Mouse (Mus musculus): ENCODE data around the gene 9930111J21Rik2. TPM values are rescaled to one million over a fixed set of nuclear protein-coding genes. Genes with fewer than 3 reads are reported as not detected.

Gene 9930111J21Rik2
- polyA plus RNA-seq, 1 experiment from 2014 or later, result 0.29 TPM

DNA sequence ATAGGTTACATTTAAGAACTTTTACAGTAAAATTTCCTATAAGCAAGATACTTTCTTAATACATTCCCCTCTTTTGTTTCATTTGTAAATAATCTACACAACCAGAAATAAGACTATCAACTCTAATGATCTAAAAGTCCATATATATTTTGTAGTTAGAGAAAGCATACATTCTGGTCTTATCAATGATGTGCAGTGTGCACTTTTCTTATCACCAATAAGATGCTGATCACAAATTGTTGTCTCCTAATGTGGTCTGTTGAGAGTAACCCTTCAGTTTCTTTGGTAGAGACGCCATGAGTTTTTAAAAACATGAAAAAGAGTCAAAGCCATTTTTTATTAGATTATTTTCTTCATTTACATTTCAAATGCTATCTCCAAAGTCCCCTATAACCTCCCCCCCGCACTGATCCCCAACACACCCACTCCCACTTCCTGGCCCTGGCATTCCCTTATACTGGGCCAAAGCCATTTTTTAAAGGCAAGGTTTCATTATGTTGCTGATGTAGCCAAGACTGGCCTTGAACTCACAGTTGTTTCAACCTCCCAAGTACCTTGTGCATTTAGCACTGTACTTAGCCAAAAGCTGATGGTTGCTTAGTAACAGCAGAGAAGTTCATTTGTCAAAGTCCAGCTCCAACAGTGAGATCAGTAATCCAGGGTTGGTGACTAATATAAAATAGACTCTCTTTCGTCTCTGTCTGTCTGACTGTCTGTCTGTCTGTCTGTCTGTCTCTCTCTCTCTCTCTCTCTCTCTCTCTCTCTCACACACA lies 38.9 kb upstream of the 9930111J21Rik2 start:
- Histone ChIP-seq H3K4me1 (ENCODE audit: control insufficient read depth, insufficient read depth, low read depth, low read length) (no peaks in the 10 kb centered on the region), H3K27ac (ENCODE audit: low read depth, low read length) (no peak overlapping the region), H3K4me2 (ENCODE audit: low read length) (no peak overlapping the region), H3K9me3 (ENCODE audit: control insufficient read depth, low read length) (no peaks in the 10 kb centered on the region), H3K9ac (ENCODE audit: low read depth, low read length) (no peak overlapping the region), H3K27me3 (replicated peaks; ENCODE audit: control insufficient read depth, insufficient read depth, low read length) (no peaks in the 10 kb centered on the region), H3K36me3 (ENCODE audit: control insufficient read depth, insufficient read depth, low read length) (no peaks in the 10 kb centered on the region), H3K4me3 (ENCODE audit: low read length) (no peak overlapping the region)
- 82% methylated on average over 3 of the region's 3 CpGs for WGBS
- no peak for ATAC-seq

DNA sequence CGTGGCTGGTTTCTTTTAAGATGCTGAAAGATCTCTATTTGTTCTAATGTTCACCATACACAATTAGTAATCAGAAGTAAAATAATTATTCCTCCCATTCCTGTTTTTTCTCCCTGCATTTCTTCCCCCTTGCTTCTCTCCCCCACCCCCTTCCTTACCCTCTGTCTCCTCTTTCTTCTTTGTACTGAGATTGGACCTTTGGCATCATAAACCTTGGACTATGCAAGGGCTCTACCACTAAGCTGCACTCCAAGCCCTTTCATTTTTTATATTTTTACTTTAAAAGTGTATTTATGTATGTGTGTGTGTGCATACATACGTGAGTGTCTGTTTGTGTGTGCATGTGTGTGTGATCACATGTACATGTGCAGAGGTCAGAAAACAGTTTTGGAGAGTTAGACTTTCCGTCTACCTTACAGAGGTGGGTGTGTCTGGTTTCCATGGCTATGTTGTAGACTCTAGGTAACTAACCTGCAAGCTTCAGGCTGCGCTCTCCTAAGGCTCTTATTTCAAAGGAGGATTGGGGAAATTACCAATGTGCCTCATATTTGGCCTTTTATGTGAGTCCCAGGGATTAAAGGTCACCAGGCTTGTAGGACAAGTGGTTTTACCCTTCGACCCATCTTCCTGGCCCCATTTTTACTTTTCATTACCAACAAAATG lies 38.1 kb upstream of the 9930111J21Rik2 start:
- no peaks in the 10 kb centered on the region for H3K27me3 ChIP-seq (replicated peaks; ENCODE audit: control insufficient read depth, insufficient read depth, low read length)
- no peaks in the 10 kb centered on the region for H3K4me1 ChIP-seq (ENCODE audit: control insufficient read depth, insufficient read depth, low read depth, low read length)
- no peaks in the 10 kb centered on the region for H3K9me3 ChIP-seq (ENCODE audit: control insufficient read depth, low read length)
- no peaks in the 10 kb centered on the region for H3K36me3 ChIP-seq (ENCODE audit: control insufficient read depth, insufficient read depth, low read length)
- 94% methylated on average over 5 of the region's 5 CpGs for WGBS
- no peak overlapping the region for H3K9ac ChIP-seq (ENCODE audit: low read depth, low read length)
- no peak overlapping the region for H3K4me3 ChIP-seq (ENCODE audit: low read length)
- no peak overlapping the region for H3K27ac ChIP-seq (ENCODE audit: low read depth, low read length)
- H3K4me2 ChIP-seq (ENCODE audit: low read length), result no peak overlapping the region
- ATAC-seq, result no peak

DNA sequence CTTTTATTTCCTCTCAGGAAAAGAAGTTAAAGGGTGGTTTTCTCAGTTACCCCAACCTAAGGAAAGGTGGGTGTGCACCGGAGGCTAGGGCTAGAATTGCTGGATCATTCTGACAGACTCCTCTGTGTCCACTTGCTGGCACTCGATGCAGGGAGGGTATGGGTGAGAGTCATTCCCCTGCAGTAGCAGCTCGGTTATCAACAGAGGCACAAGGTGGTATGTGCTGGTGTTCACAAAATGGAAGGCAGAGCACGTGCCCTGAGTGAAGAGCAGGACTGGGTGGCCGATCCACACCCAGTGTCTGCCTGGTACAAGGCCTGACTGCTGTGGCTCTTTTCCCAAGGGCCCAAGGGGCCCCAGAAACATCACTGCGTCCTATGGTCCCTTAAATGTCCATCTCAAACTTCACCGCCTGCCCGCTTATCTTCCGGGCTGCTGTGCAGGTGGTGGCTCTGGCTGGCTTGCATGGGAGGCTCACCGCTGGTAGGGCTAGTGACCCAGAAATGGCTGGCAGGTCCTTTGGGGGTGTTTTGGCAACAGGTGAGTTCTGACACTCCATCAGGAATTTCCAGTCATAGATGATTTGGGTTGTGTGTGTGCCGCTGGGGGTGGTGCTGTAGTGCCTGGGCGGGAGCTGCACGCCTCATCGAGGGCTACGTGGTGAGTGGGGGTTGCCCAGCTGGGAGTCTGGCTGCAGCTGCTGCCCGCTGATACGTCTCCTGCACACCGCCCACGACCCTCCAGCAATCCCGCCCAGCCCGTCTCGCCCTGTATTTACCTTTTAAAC lies 37.0 kb upstream of the 9930111J21Rik2 start:
- H3K4me2 ChIP-seq (ENCODE audit: low read length), result peak overlapping the region; percentile 40
- WGBS, result 41% methylated on average over 22 of the region's 22 CpGs

DNA sequence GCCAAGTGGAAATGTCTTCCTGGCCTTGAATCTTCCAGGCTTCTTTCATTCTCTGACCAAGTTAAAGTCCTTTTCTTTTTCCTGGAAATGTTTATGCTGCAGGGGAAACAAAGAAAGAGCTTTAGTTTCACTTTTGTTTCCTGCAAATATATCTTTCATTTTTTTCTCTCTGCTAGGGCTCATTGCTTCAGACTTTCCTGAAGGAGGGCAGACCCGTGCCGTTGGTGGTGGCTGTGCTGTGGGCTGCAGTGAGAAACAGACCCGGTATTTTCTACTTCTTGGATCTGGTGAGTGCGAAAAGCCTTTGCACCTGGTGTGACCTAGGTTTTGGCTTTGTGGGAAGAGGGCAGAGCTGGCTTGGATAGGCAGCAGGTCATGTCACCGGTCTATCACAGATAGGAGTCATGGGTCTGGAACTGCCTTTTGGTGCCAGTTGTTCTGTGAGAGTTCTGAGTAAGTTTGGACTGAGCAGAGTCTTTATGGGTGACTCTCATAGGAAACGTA lies 35.9 kb upstream of the 9930111J21Rik2 start:
- H3K9me3 ChIP-seq (ENCODE audit: control insufficient read depth, low read length), result no peaks in the 10 kb centered on the region
- ATAC-seq, result no peak
- 74% methylated on average over 6 of the region's 6 CpGs for WGBS

More for the DNA sequence above, 37.0 kb upstream of the 9930111J21Rik2 start:
- H3K4me3 ChIP-seq (ENCODE audit: low read length), result no peak overlapping the region
- H3K9me3 ChIP-seq (ENCODE audit: control insufficient read depth, low read length), result no peaks in the 10 kb centered on the region
- H3K27me3 ChIP-seq (replicated peaks; ENCODE audit: control insufficient read depth, insufficient read depth, low read length), result no peaks in the 10 kb centered on the region
- H3K9ac ChIP-seq (ENCODE audit: low read depth, low read length), result no peak overlapping the region
- ATAC-seq, result no peak
- H3K36me3 ChIP-seq (ENCODE audit: control insufficient read depth, insufficient read depth, low read length), result no peaks in the 10 kb centered on the region
- H3K4me1 ChIP-seq (ENCODE audit: control insufficient read depth, insufficient read depth, low read depth, low read length), result no peaks in the 10 kb centered on the region
- no peak overlapping the region for H3K27ac ChIP-seq (ENCODE audit: low read depth, low read length)

DNA sequence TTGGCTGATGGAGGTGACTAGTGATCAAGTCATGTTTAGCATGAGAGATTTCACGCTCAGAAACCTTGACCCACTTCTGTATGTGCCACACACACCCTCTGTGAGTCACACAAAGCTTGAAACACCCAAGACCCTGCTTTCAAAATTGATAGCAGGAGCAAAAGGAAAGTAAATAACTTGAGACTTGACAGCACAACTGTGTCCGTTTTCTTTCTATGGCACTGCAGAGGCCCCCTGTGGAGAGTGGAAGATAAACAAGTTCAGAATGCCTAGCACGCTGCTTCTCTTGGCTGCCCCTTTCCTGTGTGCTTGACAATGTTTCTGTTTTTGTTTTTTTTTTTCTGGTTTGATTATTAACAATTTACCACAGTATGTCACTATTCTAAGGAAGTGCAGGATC lies 33.8 kb upstream of the 9930111J21Rik2 start:
- Histone ChIP-seq H3K36me3 (ENCODE audit: control insufficient read depth, insufficient read depth, low read length) (no peaks in the 10 kb centered on the region), H3K27ac (ENCODE audit: low read depth, low read length) (no peak overlapping the region), H3K9me3 (ENCODE audit: control insufficient read depth, low read length) (no peaks in the 10 kb centered on the region), H3K9ac (ENCODE audit: low read depth, low read length) (no peak overlapping the region), H3K4me2 (ENCODE audit: low read length) (no peak overlapping the region), H3K27me3 (replicated peaks; ENCODE audit: control insufficient read depth, insufficient read depth, low read length) (no peaks in the 10 kb centered on the region), H3K4me3 (ENCODE audit: low read length) (no peak overlapping the region), H3K4me1 (ENCODE audit: control insufficient read depth, insufficient read depth, low read depth, low read length) (no peaks in the 10 kb centered on the region)
- WGBS, result 36% methylated on average over 3 of the region's 3 CpGs
- no peak for ATAC-seq

More for the DNA sequence above, 35.9 kb upstream of the 9930111J21Rik2 start:
- no peak overlapping the region for H3K9ac ChIP-seq (ENCODE audit: low read depth, low read length)
- H3K4me1 ChIP-seq (ENCODE audit: control insufficient read depth, insufficient read depth, low read depth, low read length), result no peaks in the 10 kb centered on the region
- no peak overlapping the region for H3K27ac ChIP-seq (ENCODE audit: low read depth, low read length)
- H3K4me2 ChIP-seq (ENCODE audit: low read length), result no peak overlapping the region
- H3K27me3 ChIP-seq (replicated peaks; ENCODE audit: control insufficient read depth, insufficient read depth, low read length), result no peaks in the 10 kb centered on the region
- no peak overlapping the region for H3K4me3 ChIP-seq (ENCODE audit: low read length)
- no peaks in the 10 kb centered on the region for H3K36me3 ChIP-seq (ENCODE audit: control insufficient read depth, insufficient read depth, low read length)

DNA sequence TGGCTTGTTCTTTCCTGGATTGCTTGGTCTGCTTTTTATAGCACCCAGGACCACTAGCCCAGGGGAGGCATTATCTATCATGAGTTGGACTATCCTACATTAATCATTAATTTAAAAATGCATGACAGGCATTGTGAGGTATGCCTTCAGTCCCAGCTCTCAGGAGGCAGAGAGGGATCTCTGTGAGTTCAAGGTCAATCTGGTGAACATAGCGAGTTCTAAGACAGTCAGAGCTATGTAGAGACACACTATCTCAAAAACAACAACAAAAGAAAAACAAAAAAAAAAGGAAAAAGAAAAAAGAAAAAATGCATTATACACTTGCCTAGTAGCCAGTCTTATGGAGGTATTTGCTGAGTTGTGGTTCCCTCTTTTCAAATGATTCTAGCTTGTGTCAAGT lies 33.3 kb upstream of the 9930111J21Rik2 start:
- no peak overlapping the region for H3K27ac ChIP-seq (ENCODE audit: low read depth, low read length)
- no peak overlapping the region for H3K4me3 ChIP-seq (ENCODE audit: low read length)
- H3K9ac ChIP-seq (ENCODE audit: low read depth, low read length), result no peak overlapping the region
- H3K9me3 ChIP-seq (ENCODE audit: control insufficient read depth, low read length), result no peaks in the 10 kb centered on the region
- no peaks in the 10 kb centered on the region for H3K27me3 ChIP-seq (replicated peaks; ENCODE audit: control insufficient read depth, insufficient read depth, low read length)
- no peaks in the 10 kb centered on the region for H3K36me3 ChIP-seq (ENCODE audit: control insufficient read depth, insufficient read depth, low read length)
- H3K4me1 ChIP-seq (ENCODE audit: control insufficient read depth, insufficient read depth, low read depth, low read length), result no peaks in the 10 kb centered on the region
- no peak for ATAC-seq
- no peak overlapping the region for H3K4me2 ChIP-seq (ENCODE audit: low read length)
- WGBS, result 82% methylated on average over 1 of the region's 1 CpGs

DNA sequence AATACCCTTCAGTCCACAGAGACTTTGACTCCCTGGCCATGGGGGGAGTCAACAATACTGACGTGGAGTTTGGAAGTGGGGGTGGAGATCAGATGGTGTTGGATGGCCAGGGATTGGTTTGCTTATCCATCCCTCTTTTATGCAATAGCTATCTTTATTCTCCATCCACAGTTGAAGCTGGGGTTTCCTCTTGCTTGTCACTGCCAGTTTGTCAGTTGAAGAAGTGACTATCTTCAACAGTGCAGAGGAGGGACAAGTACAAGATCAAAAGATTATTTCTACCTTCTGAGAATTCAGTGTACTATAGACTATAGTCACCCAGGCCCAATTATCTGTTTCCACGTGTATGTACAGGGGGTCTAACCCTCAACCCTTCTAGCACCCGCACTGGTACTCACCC lies 32.8 kb upstream of the 9930111J21Rik2 start:
- H3K27me3 ChIP-seq (replicated peaks; ENCODE audit: control insufficient read depth, insufficient read depth, low read length), result no peaks in the 10 kb centered on the region
- H3K27ac ChIP-seq (ENCODE audit: low read depth, low read length), result no peak overlapping the region
- no peak for ATAC-seq
- H3K36me3 ChIP-seq (ENCODE audit: control insufficient read depth, insufficient read depth, low read length), result no peaks in the 10 kb centered on the region
- WGBS, result 87% methylated on average over 3 of the region's 3 CpGs
- no peak overlapping the region for H3K9ac ChIP-seq (ENCODE audit: low read depth, low read length)
- no peak overlapping the region for H3K4me3 ChIP-seq (ENCODE audit: low read length)
- H3K4me1 ChIP-seq (ENCODE audit: control insufficient read depth, insufficient read depth, low read depth, low read length), result no peaks in the 10 kb centered on the region
- no peaks in the 10 kb centered on the region for H3K9me3 ChIP-seq (ENCODE audit: control insufficient read depth, low read length)
- no peak overlapping the region for H3K4me2 ChIP-seq (ENCODE audit: low read length)

DNA sequence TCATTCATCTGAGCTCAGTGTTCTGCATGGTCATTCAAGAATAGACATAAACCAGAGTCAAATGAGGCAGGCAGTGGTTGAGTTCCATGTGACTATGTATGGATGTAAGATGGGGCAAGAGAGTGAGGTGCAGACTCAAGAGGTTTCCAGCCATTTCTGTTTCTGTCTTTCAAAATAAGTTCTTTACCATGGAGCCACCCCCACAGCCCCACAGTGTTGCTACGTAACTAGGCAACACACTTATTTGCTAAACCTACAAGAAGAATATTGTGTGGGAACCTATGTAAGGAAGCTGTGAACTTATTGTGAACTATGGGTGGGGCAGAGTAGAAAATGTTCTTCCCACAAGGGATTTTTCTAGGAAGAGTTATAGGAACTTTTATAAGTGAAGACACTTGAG lies 32.1 kb upstream of the 9930111J21Rik2 start:
- Histone ChIP-seq H3K4me1 (ENCODE audit: control insufficient read depth, insufficient read depth, low read depth, low read length) (no peaks in the 10 kb centered on the region), H3K4me3 (ENCODE audit: low read length) (no peak overlapping the region), H3K27me3 (replicated peaks; ENCODE audit: control insufficient read depth, insufficient read depth, low read length) (no peaks in the 10 kb centered on the region), H3K27ac (ENCODE audit: low read depth, low read length) (no peak overlapping the region), H3K9me3 (ENCODE audit: control insufficient read depth, low read length) (no peaks in the 10 kb centered on the region), H3K9ac (ENCODE audit: low read depth, low read length) (no peak overlapping the region), H3K4me2 (ENCODE audit: low read length) (no peak overlapping the region), H3K36me3 (ENCODE audit: control insufficient read depth, insufficient read depth, low read length) (no peaks in the 10 kb centered on the region)
- no peak for ATAC-seq
- 94% methylated on average over 1 of the region's 1 CpGs for WGBS

DNA sequence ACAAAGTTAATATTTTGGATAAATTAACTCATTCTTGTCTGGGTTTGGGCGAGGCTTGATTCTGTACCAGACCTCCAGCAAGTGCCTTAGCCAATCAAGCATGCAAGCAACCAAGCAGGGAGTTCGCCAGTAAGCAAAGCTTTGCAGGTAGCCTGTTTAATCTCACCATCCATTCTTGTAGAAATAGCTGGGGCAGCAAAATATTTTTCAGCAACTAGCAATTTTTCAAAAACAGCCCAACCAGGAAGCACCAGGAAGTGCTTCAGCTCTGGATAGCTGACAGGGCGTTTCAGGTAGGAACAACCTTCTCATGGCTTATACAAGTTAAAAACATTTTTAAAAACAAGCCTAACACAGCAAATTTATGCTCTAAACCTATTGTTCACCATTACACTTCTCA lies 30.8 kb upstream of the 9930111J21Rik2 start:
- Histone ChIP-seq H3K4me1 (ENCODE audit: control insufficient read depth, insufficient read depth, low read depth, low read length) (no peaks in the 10 kb centered on the region), H3K36me3 (ENCODE audit: control insufficient read depth, insufficient read depth, low read length) (no peaks in the 10 kb centered on the region), H3K4me2 (ENCODE audit: low read length) (no peak overlapping the region), H3K4me3 (ENCODE audit: low read length) (no peak overlapping the region), H3K9ac (ENCODE audit: low read depth, low read length) (no peak overlapping the region), H3K27me3 (replicated peaks; ENCODE audit: control insufficient read depth, insufficient read depth, low read length) (no peaks in the 10 kb centered on the region), H3K27ac (ENCODE audit: low read depth, low read length) (no peak overlapping the region), H3K9me3 (ENCODE audit: control insufficient read depth, low read length) (no peaks in the 10 kb centered on the region)
- 69% methylated on average over 3 of the region's 3 CpGs for WGBS
- no peak for ATAC-seq
